Mouse (Mus musculus) hindbrain, embryonic 11.5 days (tissue): ENCODE measurements around the gene Neurl3. TPM values are rescaled to one million over a fixed set of nuclear protein-coding genes. Genes with fewer than 3 reads are reported as not detected.

Experiments
- ATAC-seq: fragments of 200-750 bp; cut with Nextera tagmentation; 2 replicates; pipeline ENCODE4 v1.8.0; 2017; ENCODE audit warnings: mild to moderate bottlenecking, moderate TSS enrichment, moderate library complexity; ENCODE audit not compliant: low FRiP score
- DNase-seq: peaks from one replicate; pipeline ENCODE4 v3.0.0-alpha.2; 2015; ENCODE audit warnings: low spot score
- H3K27ac ChIP-seq: fragments of 300-500 bp; sonication (generic); 2 replicates; pipeline ENCODE4 v1.5.1; 2014; ENCODE audit warnings: mild to moderate bottlenecking, low read depth, low read length
- H3K27me3 ChIP-seq: fragments of 300-500 bp; sonication (generic); 2 replicates; pipeline ENCODE4 v1.6.1; 2014; ENCODE audit warnings: mild to moderate bottlenecking, low read length, moderate library complexity, mixed read lengths; ENCODE audit not compliant: control insufficient read depth, insufficient read depth
- H3K36me3 ChIP-seq: fragments of 300-500 bp; sonication (generic); 2 replicates; pipeline ENCODE4 v1.6.1; 2014; ENCODE audit warnings: mild to moderate bottlenecking, low read length, moderate library complexity, mixed read lengths; ENCODE audit not compliant: control insufficient read depth, insufficient read depth
- H3K4me1 ChIP-seq: fragments of 300-500 bp; sonication (generic); replicated peaks from 2 replicates; pipeline ENCODE4 v1.6.1; 2014; ENCODE audit warnings: low read length, mixed read lengths; ENCODE audit not compliant: control insufficient read depth, insufficient read depth
- H3K4me2 ChIP-seq: fragments of 300-500 bp; sonication (generic); replicated peaks from 2 replicates; pipeline ENCODE4 v1.6.1; 2014; ENCODE audit warnings: mild to moderate bottlenecking, low read depth, low read length
- H3K4me3 ChIP-seq: fragments of 300-500 bp; sonication (generic); 2 replicates; pipeline ENCODE4 v1.5.1; 2014; ENCODE audit warnings: low read depth, low read length
- H3K9ac ChIP-seq: fragments of 300-500 bp; sonication (generic); 2 replicates; pipeline ENCODE4 v1.6.1; 2014; ENCODE audit warnings: low read depth, low read length
- H3K9me3 ChIP-seq: fragments of 300-500 bp; sonication (generic); 2 replicates; pipeline ENCODE4 v1.6.1; 2016; ENCODE audit warnings: low read length; ENCODE audit not compliant: control insufficient read depth
- WGBS: fragments of 180-500 bp; shearing (Covaris S2); extraction: QIAGEN DNeasy Blood & Tissue Kit; methylation state at CpG from one replicate; pipeline ENCODE4 v1.1.7; 2014; 5-methylcytosine and 5-hydroxymethylcytosine counted together
- polyA plus RNA-seq: library from polyadenylated mRNA; unstranded; fragments of >200 nt; fragmentation: Nextera tagmentation; extraction: Ambion mirVana; gene quantifications from 2 replicates; pipeline ENCODE4 v1.2.1, GENCODE M21; 2014

Neurl3 gene
- 0.32 and 1.3 TPM in 2 replicates for polyA plus RNA-seq

GRCm38 (mm10) chr1:36274455-36274854 is at the start of gene Neurl3:
TSS of gene Neurl3 (minus strand) at chr1:36274679.
- Histone ChIP-seq H3K27me3 (peaks cover 3% of the 10 kb centered on the region; the same call in 1 of the 2 replicates), H3K27ac (no peak within 1 kb of the TSS), H3K36me3 (no peaks in the 10 kb centered on the region), H3K4me1 (0 out of 2 replicates have a peak, but pooled peaks cover 2% of the 10 kb centered on the region), H3K9ac (no peak within 1 kb of the TSS), H3K4me2 (no peak within 1 kb of the TSS), H3K4me3 (no peak within 1 kb of the TSS), H3K9me3 (no peaks in the 10 kb centered on the region)
- ATAC-seq (no peak), DNase-seq (no peak)
- WGBS = 94% methylated on average over 5 of the region's 5 CpGs

- H3K4me1 ChIP-seq = no peaks in the 10 kb centered on the region
- H3K27ac ChIP-seq = no peak overlapping the region
- H3K36me3 ChIP-seq = no peaks in the 10 kb centered on the region
- no peak overlapping the region for H3K9ac ChIP-seq
- peak; percentile 39 for DNase-seq
- no peaks in the 10 kb centered on the region for H3K27me3 ChIP-seq
- no peaks in the 10 kb centered on the region for H3K9me3 ChIP-seq
- no peak; the same call in 1 of the 2 replicates for ATAC-seq
- WGBS = 59% methylated on average over 8 of the region's 8 CpGs
- H3K4me2 ChIP-seq = no peak overlapping the region
- H3K4me3 ChIP-seq = no peak overlapping the region
These were observed 49.4 kb upstream of the Neurl3 start for GRCm38 (mm10) chr1:36323746-36324448.

GRCm38 (mm10) chr1:36323076-36323475 is 48.6 kb upstream of the Neurl3 start:
- Histone ChIP-seq H3K9me3 (no peaks in the 10 kb centered on the region), H3K9ac (no peak overlapping the region), H3K4me1 (no peaks in the 10 kb centered on the region), H3K36me3 (no peaks in the 10 kb centered on the region), H3K27me3 (no peaks in the 10 kb centered on the region), H3K27ac (no peak overlapping the region), H3K4me2 (no peak overlapping the region), H3K4me3 (no peak overlapping the region)
- WGBS = 69% methylated on average over 9 of the region's 9 CpGs
- DNase-seq = no peak
- ATAC-seq = no peak

GRCm38 (mm10) chr1:36321829-36322573 is 47.5 kb upstream of the Neurl3 start:
- Histone ChIP-seq H3K4me3 (no peak overlapping the region), H3K9ac (no peak overlapping the region), H3K36me3 (no peaks in the 10 kb centered on the region), H3K27ac (no peak overlapping the region), H3K27me3 (no peaks in the 10 kb centered on the region), H3K4me2 (no peak overlapping the region), H3K9me3 (no peaks in the 10 kb centered on the region), H3K4me1 (no peaks in the 10 kb centered on the region)
- WGBS = 80% methylated on average over 11 of the region's 11 CpGs
- DNase-seq = no peak
- no peak for ATAC-seq

GRCm38 (mm10) chr1:36321164-36321563 is 46.7 kb upstream of the Neurl3 start:
- no peak overlapping the region for H3K4me2 ChIP-seq
- H3K36me3 ChIP-seq = no peaks in the 10 kb centered on the region
- DNase-seq (no peak), ATAC-seq (no peak)
- H3K9ac ChIP-seq = no peak overlapping the region
- no peak overlapping the region for H3K4me3 ChIP-seq
- 85% methylated on average over 2 of the region's 2 CpGs for WGBS
- H3K4me1 ChIP-seq = no peaks in the 10 kb centered on the region
- no peaks in the 10 kb centered on the region for H3K9me3 ChIP-seq
- no peaks in the 10 kb centered on the region for H3K27me3 ChIP-seq
- no peak overlapping the region for H3K27ac ChIP-seq

GRCm38 (mm10) chr1:36315776-36316100 is 41.3 kb upstream of the Neurl3 start:
- ATAC-seq = no peak
- H3K27ac ChIP-seq = no peak overlapping the region
- no peaks in the 10 kb centered on the region for H3K4me1 ChIP-seq
- H3K9me3 ChIP-seq = no peaks in the 10 kb centered on the region
- no peak for DNase-seq
- no peak overlapping the region for H3K4me3 ChIP-seq
- 86% methylated on average over 2 of the region's 2 CpGs for WGBS
- no peak overlapping the region for H3K9ac ChIP-seq
- no peaks in the 10 kb centered on the region for H3K36me3 ChIP-seq
- no peaks in the 10 kb centered on the region for H3K27me3 ChIP-seq
- no peak overlapping the region for H3K4me2 ChIP-seq

GRCm38 (mm10) chr1:36314959-36315775 is 40.7 kb upstream of the Neurl3 start:
- H3K4me2 ChIP-seq = no peak overlapping the region
- DNase-seq (no peak), ATAC-seq (no peak)
- no peak overlapping the region for H3K9ac ChIP-seq
- no peaks in the 10 kb centered on the region for H3K9me3 ChIP-seq
- H3K4me1 ChIP-seq = no peaks in the 10 kb centered on the region
- H3K36me3 ChIP-seq = no peaks in the 10 kb centered on the region
- WGBS = 86% methylated on average over 11 of the region's 11 CpGs
- H3K4me3 ChIP-seq = no peak overlapping the region
- no peak overlapping the region for H3K27ac ChIP-seq
- no peaks in the 10 kb centered on the region; the same call in 1 of the 2 replicates for H3K27me3 ChIP-seq

GRCm38 (mm10) chr1:36309498-36309901 is 35.0 kb upstream of the Neurl3 start:
- H3K27me3 ChIP-seq = peaks cover 7% of the 10 kb centered on the region
- ATAC-seq (no peak), DNase-seq (no peak)
- H3K9me3 ChIP-seq = no peaks in the 10 kb centered on the region
- 34% methylated on average over 3 of the region's 3 CpGs for WGBS
- no peak overlapping the region for H3K9ac ChIP-seq
- no peaks in the 10 kb centered on the region for H3K36me3 ChIP-seq
- no peak overlapping the region for H3K4me3 ChIP-seq
- H3K4me1 ChIP-seq = peaks cover 4% of the 10 kb centered on the region
- no peak overlapping the region for H3K27ac ChIP-seq
- no peak overlapping the region for H3K4me2 ChIP-seq
